Mouse (Mus musculus): ENCODE measurements around the gene Iqce.
A peak's percentile ranks its signal among the peaks of the same experiment; 100 is the strongest.

The Iqce gene

DNA sequence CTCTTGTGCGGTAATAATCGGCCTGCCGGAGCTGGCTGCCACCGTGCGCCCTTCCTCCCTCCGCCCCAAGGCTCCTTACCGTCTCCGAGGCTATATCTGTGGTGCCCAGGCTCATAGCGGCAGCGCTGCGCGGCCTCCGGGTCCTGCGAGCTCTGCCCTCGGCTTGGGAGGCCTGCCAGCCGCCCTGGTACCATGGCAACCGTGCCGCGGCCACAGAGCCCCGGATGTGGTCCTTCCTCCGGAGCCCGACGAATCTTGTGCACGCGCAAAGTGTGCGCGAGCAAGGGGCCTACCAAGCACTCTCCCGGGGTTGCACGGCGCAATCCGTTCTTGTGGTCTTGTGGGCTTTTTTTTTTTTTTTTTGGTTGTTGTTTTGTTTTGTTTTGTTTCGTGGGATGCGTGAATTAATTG, at the start of gene Iqce:
Iqce (minus strand) TSS at position 276 of the 411 bp plus-strand sequence.
- DNase-seq (ENCODE audit: low spot score in 2 of 2): peak; percentile 94

DNA sequence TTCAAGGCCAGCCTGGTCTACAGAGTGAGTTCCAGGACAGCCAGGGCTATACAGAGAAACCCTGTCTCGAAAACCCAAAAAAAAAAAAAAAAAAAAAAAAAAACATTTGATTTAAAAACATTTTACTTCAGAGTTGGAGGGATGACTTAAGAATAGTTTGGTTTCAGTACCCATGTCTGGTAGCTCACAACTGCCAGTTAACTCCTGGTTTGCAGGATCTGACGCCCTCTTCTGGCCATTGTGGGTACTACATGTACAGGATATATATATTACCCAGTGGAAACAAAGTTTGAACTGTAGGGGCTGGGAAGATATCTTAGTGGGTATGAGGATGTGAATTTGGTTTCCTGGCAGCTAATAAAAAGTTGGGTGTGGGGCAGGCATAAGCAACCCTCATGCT, 48.7 kb upstream of the Iqce start:
- peak in 1 of 2 experiments; percentile 55 for DNase-seq (ENCODE audit: low spot score in 2 of 2)

DNA sequence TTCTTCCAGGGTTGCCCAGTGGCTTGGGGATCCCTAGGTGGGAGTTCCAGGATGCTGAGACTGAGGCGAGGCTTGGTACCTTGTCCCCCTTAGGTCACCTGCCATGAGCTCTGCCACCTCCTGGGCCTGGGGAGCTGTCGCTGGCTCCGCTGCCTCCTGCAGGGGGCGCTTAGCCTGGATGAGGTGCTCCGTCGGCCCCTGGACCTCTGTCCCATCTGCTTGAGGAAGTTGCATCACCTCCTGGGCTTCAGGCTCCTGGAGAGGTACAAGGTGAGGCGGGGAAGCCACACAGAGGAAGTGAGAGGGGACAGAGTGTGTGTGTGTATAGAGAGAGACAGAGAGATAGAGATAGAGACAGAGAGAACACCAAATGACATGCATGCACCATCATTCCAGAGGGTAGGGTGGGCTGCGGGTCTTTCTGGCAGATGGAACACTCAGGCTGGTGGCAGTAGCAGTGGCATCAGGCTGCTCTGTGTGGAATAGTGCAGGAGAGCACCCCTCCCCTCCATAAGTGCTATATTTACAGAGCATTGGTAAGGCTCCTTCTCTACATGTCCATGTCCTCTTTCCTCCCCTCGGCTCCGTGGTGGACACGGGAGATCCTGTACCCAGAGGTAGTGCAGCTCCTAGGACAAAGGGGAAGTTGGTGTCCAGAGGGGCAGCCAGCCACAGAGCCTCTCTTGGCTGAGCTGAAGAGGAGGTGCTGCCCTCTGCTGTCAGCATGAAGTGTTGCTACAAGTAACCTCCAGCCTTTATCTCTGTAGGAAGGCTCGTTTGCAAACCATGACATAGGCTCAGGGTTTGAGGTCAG, 47.1 kb upstream of the Iqce start:
- peak; percentile 39 to 73 for DNase-seq (ENCODE audit: low spot score in 2 of 2)

DNA sequence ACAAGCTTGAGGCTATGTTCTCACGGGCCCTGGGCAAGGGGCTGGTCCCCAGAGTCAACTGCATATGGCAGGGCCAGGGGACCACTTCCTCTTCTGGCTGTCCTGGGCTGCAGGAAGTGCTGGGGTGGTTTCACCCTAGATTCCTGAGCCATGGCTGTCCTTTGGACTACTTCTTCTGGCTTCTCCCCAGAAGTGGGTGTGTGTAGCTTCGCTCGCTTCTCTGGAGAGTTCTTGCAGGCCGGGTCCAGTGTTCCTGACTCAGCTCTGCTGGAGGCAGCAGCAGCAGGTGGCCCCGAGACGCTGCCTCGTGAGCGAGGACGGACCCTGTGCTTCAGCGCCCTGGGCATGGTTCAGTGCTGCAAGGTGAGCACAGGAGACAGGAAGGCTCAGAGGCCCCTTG, 46.2 kb upstream of the Iqce start:
- DNase-seq (ENCODE audit: low spot score in 2 of 2): no peak

DNA sequence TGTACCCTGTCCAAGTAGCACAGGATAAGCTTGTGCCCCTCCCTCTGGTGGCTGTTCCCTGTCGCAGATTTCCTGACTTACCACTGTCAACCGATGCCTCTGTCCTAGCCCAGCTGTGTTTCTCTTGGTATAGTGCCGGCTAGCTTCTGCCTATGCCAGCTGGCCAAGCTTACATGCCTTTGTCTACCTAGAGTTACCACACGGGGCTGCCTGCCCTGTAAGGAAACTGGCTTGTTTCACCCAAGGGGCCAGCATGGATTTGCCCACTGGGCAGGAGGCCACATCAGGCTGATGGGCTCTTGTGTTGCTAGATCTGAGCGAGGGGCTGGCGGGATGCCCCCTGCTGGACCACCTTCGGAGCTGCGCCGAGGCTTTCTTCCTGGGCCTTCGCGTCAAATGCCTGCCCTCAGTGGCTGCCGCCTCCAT, 41.5 kb upstream of the Iqce start:
- DNase-seq (ENCODE audit: low spot score in 2 of 2): no peak

DNA sequence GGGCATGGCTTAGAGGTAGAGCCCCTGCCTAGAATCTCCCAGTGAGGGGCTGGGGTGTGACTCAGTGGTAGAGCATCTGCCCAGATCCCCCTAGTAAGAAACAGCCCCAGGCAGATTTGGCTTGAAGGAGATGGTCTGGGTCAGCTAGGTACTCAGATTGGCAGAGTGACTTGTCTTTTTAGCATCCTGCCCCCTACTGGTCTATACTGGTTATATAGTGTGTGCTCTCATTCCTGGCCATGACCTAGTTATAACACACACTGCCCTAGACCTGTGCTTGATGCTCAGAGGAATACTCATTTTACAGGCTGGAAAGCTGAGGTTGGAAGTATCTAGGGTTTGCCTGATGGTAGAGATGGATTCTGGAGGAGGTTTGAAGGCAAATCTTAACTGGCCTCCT, 39.7 kb upstream of the Iqce start:
- no peak for DNase-seq (ENCODE audit: low spot score in 2 of 2)

DNA sequence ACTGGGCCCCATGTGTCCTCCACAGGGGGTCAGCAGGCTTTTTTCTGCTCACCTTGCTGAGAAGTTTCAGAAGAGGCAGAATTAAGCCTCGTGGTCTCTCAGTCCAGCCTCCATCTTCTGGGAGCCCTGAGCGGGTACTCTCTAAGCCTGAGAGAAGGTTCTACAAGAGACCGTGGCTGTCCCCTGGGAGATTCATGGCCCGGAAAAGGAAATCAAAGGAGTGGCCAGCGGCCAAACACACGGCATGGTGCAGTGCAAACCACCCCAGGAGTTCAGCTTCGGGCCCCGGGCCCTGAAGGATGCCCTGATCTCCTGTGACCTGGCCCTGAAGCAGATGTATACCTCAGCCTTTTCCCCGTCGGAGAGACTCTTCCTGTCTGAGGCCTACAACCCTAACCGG, 38.9 kb upstream of the Iqce start:
- no peak for DNase-seq (ENCODE audit: low spot score in 2 of 2)

DNA sequence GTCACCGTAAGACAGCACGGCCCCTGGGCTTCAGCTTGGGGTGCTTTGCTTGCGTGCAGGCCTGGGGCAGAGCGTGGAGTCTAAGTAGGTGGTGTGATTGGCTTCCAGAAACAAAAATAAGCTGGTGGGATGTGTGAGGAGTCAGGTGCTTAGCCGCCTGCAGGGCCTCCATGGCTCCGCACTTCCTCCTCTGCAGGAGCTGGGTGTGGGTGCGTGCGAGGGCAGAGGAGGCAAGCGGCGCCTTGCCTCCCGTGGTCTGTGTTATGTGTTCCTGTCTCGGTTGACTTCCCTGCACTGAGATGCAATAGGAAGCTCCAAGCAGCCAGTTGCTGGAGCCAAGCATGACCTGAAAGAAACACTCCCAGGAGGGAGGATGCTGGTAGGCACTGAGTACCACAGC, 37.6 kb upstream of the Iqce start:
- DNase-seq (ENCODE audit: low spot score in 2 of 2): no peak

DNA sequence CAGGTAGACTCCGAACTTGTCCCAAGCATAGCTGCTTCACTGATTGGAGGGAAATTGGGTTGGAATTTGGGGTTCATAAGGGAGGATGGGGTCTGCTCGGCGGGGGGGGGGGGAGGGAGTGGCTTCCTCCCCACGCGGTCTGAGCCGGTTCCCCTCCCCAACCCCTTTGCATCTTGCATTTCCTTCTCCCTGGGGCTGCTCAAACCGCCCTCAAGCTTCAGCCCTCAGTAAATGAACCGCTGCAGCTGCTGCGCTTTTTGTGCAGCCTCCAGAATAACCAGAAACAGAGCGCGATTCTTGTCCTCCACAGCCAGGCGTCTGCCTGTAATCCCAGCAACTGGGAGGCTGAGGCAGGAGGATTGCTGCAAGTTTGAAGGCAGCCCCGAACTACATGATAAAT, 34.0 kb upstream of the Iqce start:
- DNase-seq (ENCODE audit: low spot score in 2 of 2): peak in 1 of 2 experiments; percentile 28

DNA sequence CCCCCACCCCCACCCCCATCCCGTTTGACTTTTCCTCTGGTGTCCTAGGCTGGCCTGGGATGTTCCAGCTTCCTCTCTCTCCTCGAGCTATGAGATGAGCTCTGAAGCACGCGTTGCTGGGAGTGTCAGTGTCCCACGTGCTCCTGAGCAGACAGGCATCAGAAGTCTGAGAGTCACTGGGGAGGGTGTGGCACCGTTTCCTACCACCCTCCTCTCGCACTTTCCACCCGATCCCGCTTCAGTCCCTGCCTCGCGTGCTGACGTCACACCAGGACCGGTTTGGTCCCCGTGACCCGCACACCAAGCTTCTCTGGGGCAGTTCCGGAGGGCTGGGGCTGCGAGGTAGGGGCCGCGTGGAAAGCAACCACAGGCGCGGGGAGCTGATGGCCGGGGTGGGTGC, 33.1 kb upstream of the Iqce start:
- DNase-seq (ENCODE audit: low spot score in 2 of 2): no peak

DNA sequence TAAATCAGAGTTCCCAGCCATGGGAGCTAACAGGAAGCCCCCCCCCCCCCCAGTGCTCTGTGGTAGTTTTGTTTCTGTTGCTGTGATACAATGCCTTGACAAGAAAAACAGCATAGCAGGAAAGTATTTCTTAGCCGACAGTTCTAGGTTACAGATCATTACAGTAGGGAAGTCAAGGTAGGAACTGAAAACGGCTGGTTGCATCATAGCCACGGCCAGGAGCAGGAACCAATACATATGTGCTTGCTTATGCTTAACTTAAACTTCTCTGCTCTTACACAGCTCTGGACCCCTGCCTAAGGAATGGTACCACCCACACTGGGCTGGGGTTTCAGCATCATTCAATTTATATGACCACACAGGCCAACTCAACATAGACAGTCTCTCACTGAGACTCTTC, 31.2 kb upstream of the Iqce start:
- DNase-seq (ENCODE audit: low spot score in 2 of 2): no peak

DNA sequence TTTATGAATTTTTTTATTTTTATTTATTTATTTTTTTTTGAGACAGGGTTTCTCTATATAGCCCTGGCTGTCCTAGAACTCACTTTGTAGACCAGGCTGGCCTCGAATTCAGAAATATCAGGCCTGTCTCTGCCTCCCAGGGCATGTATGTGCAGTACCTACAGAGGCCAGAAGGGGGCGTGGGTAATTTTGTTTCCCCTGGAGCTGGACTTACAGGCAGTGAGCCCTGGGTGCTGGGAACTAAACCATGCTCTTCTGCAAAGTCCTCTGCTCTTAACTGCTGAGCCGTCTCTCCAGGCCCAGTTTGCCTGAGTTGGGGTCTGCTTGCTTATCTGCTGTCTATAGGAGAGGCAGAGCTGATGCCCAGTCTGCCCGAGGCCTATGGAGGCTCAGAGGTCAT, 30.0 kb upstream of the Iqce start:
- peak in 1 of 2 experiments; percentile 44 for DNase-seq (ENCODE audit: low spot score in 2 of 2)

DNA sequence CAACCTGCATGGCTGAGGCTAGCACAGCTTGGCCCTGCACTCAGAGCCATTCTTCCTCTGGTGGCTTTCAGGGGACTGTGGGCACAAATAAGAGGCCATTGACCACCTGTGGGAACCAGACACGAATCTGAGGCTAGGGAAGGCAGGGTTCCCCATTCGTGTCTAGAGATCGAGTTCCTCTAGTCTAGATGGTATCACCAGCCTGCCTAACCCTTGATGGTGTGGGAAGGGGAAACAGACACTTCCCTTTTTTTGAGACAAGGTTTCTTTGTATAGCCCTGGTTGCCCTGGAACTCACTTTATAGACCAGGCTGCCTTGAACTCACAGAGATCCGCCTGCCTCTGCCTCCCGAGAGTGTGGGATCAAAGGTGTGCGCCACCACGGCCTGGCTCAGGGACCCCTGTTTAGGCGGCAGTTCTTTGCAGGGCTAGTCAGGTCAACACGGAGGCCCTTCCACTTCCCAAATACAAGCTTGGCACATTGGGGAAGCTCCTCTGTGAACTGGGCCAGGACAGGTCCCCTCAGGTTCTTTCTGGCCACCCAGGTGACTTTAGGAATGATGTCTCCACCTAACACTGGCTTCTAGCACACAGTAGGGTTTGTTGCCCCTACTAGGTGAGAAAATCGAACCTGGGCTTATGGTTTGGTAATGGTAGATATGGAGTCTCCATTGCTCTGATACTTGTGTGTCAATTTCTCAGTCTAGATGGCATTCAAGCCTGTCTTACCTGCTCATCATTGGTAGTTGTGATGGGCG, 29.0 kb upstream of the Iqce start:
- no peak for DNase-seq (ENCODE audit: low spot score in 2 of 2)

DNA sequence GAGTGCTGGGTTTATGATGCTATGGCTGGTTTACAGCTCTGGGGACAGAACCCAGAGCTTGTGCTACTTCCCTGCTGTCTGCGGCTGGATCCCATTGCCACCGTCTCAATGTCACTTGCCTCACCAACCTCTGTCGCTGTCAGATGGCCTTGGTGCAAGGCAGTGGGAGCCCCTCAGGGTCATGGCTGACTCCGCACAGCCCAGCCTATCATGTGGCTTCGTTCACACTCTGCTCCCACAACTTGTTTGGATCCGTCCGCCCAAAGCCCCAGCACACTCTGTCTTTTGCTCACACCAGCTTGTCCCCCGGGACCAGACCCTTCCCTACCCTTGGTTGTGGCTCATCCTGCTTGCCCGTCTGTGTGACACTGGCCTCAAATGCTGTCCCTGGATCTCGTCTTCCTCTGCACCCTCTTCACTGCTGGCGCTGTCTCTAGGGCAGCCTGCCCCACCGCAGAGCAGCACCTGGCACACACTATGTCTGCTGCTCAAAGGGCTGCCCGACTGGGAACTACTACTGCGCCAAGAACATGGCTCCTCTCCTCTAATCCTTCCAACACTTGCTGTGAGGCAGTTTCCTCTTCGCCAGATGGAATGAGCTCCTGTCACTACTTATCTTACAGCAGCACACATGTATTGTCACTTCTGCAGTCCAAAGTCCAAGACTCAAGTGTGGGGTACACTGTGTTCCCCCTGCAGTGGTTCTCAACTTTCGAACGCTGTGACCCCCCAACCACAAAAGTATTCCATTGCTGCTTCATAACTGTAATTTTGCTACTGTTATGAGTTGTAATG, 25.0 kb upstream of the Iqce start:
- no peak for DNase-seq (ENCODE audit: low spot score in 2 of 2)

DNA sequence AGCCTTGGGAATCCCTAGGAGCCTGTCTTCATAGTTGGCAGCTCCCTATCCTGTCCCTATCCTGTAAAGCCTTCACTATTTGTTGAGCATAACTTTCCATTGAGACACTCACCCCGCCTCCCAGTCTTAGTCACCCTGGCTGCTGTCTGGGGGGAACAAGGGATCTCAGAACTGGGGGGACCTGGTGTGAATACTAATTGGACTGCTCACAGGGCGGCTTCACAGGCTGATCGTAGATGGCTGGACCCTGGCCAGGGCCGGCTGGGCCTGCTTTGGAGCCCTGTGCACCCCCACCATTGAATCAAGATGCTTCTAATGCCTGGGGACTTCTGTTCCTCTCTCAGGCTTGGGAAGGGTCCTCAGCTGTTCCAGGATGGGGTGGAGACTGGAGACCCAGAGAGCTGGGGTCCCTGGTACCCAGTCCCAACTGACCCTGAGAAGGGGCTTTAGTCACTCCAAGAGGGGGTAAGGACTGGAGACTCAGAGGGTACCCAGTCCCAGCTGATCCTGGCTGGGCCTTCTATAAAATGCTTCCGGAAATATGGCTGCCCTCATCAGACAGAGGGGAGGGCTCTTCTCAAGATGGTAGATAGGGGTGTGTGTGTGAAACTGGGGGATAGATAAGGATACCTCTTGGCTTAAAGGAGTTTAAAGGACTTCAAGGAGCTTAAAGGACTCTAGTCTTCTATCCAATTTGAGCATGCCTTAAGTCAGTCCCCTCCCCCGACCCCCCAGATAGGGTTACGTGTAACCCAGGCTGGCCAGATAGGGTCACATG, 24.1 kb upstream of the Iqce start:
- DNase-seq (ENCODE audit: low spot score in 2 of 2): no peak

DNA sequence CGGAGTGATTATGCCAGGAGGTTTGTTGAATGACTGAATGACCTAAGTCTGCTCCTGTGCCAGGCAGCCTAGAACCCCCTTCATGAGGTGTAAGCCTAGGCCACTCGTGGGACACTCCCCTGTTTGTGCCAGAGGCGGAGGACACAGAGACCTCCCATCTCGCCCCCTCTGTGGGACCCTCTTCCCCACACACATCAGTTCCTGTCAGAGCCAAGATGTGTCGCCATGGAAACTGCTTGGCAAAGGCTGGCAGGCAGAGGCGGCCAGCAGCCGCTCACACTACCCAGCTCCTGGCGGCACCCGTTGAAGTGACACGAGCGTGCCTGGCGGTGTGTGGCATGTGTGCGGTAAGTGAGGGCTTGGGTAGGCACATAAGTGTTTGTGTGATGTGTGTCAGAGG, 21.6 kb upstream of the Iqce start, which contains the start of gene Amz1:
Amz1 (plus strand) TSS at position 306 of the 400 bp plus-strand sequence.
- no peak for DNase-seq (ENCODE audit: low spot score in 2 of 2)

DNA sequence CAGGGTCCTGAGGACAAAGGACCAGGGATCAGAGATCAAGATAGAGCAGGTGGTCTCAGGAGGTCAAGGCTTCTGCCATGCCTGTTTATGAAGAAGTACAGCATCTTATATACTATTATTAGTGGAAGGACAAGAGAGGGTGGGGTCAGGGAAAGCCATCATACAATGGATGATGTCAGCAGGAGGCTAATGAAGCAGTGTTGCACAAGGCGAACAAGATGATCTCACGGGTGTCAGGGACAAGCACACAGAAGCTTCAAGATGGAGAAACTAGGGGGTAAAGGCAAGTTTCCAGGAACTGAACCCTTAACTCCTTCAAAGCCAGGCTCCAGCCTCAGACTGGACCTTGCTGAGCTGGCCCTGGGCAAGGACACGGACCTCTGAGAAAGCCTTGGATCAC, 19.9 kb upstream of the Iqce start:
- DNase-seq (ENCODE audit: low spot score in 2 of 2): no peak

DNA sequence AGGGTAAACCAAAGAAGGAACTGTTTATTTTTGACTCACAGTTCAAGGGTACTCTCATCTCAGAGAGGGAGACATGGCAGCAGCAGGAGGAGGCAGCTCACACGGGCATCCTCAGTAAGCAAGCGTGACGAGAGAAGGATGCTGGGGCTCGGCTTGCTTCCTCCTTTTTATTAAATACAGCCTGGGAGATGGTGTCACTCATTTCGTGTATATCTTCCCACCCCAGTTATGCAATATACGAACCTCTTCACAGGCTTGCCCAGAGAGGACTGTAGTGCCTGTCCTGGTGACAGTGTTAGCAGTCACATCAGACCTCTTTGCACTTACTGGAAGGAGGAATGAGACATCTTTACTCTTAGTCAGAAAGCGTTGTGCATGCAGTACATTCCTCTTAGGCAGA, 18.6 kb upstream of the Iqce start:
- no peak for DNase-seq (ENCODE audit: low spot score in 2 of 2)

DNA sequence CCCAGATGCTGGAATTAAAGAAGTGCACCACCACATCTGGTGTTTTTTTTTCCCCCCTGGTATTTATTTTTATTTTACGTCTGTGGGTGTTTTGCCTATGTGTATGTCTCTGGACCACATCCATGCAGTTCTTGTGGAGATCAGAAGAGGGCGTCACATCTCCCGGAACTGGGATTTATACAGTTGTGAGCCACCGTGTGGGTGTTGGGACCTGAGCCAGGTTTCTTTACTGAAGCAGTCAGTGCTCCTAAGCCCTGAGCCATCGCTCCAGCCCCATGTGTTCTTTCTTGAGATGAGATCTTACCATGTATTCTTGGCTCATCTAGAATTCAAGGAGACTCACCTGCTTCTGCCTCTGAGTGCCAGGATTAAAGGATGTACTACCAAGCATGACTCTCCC, 8.9 kb upstream of the Iqce start:
- no peak for DNase-seq (ENCODE audit: low spot score in 2 of 2)

DNA sequence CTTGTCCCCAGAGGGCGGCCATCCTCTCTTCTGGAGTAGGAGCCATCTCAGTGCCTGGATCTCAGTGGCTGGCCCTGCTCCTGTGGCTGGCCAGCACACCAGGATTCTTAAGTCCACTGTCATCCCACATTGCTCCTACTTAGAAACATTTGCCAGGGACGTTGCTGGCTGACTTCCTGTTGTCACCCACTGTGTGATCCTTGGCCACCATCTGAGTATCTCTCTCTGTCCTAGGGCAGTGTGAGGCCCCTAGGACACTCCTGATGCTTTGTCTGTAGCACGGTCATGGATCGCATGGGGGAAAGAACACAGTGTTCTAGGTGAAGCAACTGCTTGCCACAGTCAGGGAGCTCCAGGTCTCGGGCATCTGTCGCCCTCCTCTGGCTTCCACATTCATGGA, 8.1 kb upstream of the Iqce start:
- DNase-seq (ENCODE audit: low spot score in 2 of 2): no peak

DNA sequence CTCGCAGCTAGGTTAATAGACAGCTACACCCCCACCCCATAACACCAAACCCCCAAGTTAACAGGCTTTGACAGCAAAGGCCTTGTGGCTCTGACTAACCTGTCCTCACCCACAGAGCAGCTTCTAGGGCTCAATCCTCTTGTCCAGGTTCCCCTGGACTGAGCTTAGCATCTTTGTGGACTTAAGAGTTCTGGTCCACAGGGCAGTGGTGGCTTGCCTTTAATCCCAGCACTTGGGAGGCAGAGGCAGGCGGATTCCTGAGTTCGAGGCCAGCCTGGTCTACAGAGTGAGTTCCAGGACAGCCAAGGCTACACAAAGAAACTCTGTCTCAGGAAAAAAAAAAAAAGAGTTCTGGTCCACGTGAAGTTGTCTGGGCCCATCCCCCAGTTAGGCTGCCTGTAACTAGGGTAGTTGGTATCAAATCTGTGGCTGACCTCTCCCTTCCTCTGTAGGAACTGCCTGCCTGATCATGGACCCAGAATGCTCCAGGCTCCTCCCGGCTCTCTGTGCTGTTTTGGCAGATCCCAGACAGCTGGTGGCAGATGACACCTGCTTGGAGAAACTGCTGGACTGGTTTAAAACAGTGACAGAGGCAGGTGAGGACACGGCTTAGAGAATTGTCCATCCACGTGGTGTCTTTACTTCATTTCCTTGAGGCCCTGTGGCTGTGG, 3.5 kb upstream of the Iqce start:
- DNase-seq (ENCODE audit: low spot score in 2 of 2): no peak
